Mouse (Mus musculus) kidney, postnatal 4 days (tissue): ENCODE results near the gene 9530053A07Rik.
A peak's percentile ranks its signal among the peaks of the same experiment; 100 is the strongest.

Experiments
- DNase-seq, 2 experiments: peaks; one replicate each; pipeline ENCODE4 v3.0.0; 2021; ENCODE audit warnings: mixed read lengths in 2 of 2

9530053A07Rik gene

DNA sequence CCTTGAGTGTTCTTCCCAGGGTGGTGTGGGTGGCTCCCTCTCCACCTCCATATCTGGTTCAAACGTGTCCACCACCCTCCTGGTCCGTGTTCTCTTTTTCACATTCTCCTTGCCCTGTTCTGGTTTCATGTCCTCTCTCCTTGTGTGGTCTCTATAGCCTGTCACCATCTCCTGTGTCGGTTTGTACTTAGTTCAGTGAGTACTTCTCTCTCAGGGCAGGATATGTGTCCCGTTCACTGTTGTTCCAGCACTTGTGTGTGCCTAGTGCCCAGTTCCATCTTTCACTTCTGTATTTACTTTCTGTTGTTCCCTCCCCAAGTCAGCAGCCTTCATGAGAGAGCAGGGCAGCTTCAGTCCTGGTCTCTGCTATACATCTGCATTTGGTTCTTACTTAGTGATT lies 46.1 kb downstream of the 9530053A07Rik start:
- DNase-seq = no peak

DNA sequence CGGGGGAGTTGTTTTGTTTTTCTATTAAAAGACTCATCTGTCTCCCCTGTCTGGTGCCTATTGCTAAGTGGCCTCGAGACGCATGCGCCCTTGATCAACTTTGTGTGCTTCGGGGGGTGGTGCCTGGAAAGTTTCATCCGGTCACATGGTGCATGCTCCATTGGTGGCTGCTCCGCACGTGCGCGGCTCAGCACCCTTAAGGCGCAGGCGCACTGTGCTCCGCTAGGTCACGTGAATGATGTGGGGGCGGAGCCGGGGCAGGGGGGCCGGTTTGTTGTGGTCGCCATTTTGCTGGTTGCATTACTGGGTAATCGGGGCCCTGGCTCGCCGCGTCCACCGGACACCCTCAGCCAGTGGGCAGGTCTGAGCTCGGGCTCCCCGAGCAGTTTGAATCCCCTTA lies 50.0 kb downstream of the 9530053A07Rik start, which contains the start of gene Dyrk1b:
TSS of gene Dyrk1b (plus strand) at position 242 of the 400 bp plus-strand sequence.
- peak; percentile 98 to 99 for DNase-seq

DNA sequence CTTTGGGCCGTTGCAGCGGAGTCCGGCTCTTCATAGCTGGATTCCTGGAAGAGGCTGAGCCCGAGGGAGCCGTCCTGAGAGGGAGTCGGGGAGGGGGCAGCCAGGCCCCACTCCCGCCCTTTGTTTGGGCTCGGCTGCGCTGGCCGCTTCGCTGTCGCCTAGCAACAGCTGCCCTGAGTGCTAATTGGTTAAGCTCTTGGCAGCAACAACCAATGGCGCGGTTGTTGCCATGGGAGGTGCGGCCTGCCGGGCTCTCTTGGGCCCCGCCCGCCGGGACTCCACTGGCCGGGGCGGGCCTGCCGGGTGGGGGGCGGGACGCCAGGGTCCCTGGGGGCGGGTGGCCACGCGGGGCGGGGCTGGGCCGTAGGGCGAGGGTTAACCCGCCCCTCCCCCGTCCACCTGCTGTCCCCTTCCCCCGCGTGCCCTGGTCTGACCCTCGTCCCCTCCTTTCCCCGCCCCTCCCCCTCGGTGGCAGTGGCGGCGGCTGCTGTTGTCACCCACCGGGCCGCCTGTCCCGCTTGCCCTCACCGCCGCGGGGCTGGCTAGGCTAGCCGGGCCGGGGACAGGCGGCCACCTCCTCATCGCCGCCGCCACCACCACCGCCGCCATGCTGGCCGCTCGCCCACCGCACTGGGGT lies 50.6 kb downstream of the 9530053A07Rik start:
- peak; percentile 94 to 97 for DNase-seq

DNA sequence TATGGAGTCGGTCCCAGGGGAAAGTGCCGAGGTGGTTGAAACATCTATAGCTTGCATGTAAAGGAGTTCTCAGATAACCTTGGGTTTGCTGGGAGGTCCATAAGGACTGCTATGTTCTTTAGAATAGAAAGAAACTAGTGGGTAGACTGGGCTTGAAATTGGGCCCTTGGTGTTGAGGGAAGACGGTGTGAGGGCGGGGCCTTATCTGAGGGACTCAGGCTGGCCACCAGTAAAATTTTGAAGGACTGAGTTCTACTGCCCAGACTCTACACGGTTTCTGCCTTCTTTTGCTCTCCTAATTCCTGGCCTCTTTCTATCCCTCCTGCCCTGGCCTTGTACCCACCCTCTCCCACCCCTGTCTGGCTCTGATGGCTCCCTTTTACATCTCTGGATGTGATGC lies 51.6 kb downstream of the 9530053A07Rik start:
- no peak for DNase-seq

DNA sequence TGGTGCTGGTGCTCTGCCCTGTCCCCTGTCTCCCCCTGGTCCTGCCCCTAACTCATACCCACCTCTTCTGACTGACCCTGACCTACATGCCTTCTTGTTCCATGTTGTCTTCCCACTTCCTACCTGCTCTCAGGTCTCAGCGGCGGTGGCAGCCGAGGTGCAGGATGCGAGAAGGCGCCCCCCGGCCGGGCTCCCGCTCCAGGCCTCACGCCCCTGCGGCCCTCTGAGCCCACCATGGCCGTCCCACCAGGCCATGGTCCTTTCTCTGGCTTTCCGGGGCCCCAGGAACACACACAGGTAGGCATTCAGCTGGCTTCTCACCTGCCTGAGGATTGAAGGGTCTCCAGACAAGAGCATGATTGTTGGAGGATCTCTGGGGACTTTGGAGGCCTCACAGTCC lies 52.1 kb downstream of the 9530053A07Rik start:
- no peak for DNase-seq

DNA sequence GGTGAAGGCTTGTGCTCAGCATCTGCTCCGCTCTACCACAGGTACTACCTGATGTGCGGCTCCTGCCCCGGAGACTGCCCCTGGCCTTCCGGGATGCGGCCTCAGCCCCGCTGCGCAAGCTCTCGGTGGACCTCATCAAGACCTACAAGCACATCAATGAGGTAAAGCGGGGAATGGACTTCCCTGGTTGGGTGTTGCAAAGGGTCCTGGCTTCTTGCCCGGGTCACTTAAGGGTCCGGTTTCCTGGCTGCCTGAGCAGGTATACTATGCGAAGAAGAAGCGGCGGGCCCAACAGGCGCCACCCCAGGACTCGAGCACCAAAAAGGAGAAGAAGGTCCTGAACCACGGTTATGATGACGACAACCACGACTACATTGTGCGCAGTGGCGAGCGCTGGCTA lies 53.1 kb downstream of the 9530053A07Rik start:
- DNase-seq = no peak

DNA sequence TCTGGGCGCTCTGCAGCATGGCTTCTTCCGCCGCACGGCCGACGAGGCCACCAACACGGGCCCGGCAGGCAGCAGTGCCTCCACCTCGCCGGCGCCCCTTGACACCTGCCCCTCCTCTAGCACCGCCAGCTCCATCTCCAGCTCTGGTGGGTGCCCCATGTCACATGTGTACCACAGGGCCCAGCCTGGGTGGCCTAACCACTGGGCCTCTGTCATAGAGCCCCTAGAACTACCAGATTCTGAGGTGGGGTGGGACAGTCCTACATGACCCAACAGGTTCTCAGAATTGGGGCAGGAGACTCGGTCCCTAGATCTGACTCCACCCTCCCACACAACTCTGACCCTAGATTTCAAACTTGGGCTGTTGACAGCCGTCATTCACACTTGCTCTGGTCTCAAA lies 56.6 kb downstream of the 9530053A07Rik start:
- no peak for DNase-seq

DNA sequence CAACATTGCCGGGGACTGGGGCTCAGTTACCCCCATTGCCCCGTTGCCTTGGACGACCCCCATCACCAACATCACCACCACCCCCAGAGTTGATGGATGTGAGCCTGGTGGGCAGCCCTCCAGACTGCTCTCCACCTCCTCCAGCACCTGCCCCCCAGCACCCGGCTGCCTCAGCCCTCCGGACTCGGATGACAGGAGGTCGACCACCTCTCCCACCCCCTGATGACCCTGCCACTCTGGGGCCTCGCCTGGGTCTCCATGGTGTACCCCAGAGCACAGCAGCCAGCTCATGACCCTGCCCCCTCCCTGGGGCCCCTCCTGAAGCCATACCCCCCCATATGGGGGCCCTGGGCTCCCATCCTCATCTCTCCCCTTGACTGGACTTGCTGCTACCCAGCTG lies 57.4 kb downstream of the 9530053A07Rik start:
- DNase-seq = no peak

DNA sequence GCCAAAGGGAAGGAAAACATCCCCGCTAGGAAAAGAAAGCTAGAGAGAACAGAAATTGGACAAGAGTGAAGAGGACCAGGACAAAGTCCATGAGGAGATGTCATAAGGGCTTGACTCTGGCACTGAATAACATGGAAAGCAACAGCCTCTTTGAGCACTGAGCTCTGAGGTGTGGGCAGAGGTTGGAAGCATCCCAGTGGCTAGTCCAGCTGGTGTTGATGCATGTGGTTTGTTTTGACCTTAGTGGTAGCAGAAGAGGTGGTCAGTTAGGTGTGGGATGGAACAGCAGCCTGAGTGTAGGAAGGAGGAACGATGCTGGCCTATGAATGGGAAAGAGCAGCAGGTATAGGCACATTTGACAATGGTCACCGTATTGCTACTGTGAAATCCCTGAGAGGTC lies 62.2 kb downstream of the 9530053A07Rik start:
- DNase-seq = no peak

DNA sequence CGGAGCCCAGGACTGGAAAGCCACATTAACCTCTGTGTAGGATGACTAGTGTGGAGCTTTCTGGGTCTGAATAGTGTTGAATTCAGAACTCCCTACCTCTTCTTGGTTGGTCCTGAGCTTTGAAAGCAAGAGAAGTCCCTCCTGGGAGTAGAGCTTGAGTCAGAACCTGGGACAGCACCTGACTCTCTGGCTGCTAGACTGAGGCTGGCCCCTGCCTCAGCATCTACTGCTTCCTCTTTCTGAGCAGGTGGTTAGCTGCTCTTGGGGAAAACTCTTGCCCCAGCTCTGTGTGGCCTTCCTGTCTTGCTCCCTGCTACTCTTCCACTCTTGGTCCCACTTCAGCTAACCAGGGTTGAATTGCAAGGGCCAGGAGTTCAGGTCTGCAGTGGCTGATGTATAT lies 62.6 kb downstream of the 9530053A07Rik start:
- DNase-seq = no peak

DNA sequence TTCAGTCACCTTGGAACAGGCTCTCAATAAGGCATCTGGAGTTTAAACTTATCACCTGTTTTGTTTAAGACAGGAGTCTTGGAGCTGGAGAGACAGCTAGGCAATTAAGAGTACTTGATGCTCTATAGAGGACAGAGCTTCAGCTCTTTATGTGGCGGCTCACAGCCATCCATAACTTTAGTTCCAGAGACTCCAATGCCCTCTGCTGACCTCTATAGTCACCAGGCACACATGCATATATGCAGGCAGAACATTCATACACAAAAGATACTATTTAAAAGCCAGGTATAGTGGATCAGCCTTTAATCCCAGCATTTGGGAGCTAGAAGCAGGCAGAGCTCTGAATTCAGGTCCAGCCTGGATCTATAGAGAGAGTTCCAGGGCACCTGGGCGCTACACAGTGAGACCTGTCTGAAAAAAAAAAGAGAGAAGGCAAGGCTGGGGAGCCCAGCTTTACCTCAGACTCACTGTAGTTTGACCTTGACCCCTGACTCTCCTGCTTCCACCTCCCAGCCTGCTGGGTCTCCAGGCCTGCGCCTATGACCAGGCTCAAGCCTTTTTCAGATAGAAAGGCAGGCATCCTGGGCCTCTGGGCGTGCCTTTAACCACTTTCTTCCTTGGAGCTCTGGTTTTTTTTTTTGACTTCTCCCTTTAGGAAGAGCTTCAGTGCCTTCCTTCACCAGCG lies 66.3 kb downstream of the 9530053A07Rik start:
- no peak for DNase-seq

DNA sequence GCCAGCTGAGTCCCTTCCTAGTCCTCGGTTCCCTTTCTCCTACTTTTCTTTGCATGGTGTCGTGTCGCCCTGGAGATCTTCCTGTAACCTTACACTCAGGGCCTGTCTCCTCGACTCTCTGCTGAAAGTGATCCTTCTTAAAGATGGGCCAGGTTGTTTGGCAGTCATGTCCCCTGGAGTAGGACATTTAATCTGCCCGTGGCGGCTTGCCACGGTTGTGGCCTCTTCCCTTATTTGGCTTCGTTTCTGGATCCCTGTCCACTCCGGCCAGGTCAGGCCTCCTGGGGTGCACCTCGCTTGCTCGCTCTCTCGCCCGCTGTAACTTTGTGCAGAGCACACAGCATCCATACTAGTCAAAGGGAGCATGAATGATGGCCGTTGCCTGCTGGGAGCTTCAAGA lies 67.3 kb downstream of the 9530053A07Rik start:
- DNase-seq = no peak

DNA sequence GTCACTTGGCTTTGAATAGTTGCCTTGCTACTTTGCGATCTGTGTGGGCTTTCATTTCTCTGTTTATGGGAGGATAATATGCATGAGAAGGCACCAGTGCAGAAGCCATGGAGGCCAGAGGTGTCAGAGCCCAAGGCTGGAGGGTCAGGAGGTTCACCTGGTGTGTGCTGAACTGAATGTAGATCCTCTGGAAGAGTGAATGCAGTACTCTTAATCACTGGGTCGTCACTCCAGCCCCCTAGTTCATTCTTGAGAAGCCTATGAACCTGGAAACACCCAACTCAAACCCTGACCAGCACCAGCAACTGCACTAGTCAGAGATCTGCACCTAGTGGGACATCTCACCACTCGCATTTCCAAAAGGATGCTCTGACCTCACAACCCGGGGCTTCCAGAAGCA lies 69.8 kb downstream of the 9530053A07Rik start:
- no peak for DNase-seq

DNA sequence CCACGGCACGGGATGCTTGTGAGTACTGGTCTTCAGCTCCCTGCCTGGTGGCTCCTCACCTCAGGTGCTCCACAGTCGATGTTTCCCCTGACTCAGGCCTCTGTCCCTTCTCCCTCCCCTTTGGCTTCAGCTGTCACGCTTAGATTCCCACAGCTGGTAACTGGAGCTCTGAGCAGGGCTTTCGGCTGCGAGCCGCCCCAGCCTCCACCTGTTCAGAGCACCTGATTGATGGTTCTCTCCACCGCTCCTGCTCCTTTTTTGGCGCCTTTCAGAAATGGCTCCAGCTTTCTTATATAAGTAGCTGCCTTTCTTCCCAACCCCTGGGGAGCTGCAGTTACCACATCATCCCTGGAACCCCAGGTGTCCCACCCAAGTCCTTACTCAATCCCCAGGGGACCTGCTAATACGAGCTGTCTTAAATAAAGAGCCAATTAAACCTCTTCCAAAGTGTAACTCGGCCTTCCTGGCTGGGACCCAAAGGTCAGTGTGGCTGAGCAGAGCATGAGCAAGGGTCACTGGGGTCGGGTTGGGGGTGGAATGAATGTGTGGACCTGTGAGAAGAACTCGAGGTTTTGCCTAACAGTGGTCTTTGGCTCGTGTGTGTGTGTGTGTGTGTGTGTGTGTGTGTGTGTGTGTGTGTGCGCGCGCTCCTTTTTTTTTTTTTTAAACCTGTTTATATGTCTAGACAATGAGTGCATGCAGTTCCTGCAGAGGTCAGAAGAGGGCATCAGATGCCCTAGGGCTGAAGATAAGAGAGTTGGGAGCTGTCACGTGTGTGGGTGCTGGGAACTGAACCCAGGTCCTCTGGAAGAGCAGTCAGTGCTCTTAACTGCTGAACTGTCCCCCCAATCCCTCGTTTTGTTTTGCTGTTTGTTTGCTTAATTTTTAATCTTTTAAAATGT lies 74.2 kb downstream of the 9530053A07Rik start:
- DNase-seq = peak; percentile 56 to 73

DNA sequence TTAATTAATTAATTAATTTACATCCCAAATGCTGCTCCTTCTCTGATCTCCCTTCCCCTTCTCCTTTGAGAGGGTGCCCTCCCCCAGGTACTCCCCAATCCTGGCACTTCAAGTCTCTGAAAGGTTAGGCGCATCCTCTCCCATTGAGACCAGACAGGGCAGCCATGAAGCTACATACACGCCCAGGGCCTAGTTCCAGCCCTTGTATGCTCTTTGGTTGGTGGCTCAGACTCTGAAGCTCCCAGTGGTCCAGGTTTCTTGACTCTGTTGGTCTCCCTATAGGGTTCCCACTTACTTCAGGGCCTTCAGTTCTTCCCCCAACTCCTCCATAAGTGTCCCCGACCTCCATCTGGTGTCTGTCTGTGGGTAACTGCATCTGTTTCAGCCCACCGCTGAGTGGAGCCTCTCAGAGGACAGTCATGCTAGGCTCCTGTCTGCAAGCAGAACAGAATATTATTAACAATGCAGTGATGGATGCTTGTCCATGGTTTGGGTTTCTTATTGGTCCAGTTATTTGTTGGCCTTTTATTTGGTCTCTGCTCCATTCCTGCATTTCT lies 76.9 kb downstream of the 9530053A07Rik start:
- DNase-seq = peak; percentile 59 to 63

DNA sequence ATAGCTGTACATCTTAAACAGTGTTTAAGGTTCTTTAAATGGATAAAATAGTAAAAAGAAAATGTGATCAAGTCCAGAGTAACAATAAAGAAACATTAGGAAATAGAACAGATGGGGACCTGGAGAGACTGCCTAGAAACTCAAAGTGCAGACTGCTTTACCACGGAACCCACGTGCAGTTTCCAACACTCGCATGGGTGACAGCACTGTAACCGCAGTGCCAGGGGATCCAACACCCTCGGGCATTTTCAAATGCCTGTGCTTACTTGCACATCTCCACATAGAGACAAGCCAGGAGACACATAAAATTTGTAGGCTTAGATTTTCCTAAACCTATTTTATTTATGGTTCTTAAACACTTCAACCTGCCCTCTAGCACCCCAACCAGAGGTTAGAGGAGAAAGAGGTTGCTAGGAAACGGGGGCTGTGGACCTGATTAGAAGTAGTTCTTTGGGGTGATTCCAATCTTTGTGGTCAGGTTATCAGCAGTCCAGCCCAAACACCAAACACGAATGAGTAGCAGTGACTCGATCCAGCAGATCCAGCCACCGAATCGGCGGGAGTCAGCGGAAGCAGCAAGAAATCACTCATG lies 79.2 kb downstream of the 9530053A07Rik start:
- no peak for DNase-seq

DNA sequence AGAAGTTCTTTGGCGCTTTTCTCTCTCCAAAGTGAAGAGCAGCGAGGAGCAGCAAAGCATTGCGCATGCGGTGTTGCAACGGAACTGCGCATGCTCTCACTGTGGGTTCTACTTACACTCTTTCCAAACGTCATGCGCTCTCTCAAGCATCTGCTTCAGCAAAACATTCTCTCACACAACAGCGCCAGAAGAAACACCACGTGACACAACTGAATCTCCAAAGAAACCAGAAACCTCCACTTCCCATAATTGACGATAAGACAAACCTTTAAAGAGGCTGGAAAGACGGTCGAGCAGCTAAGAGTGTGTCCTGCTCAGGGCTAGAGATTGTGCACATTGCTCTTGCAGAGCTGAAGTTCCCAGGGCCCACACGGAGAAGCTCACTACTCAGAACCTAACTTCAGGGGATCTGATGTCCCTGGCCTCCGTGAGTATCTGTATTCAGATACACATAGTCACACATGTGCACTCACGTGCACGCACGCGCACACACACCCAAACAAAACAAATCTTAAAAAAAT lies 79.8 kb downstream of the 9530053A07Rik start:
- peak; percentile 79 to 85 for DNase-seq

DNA sequence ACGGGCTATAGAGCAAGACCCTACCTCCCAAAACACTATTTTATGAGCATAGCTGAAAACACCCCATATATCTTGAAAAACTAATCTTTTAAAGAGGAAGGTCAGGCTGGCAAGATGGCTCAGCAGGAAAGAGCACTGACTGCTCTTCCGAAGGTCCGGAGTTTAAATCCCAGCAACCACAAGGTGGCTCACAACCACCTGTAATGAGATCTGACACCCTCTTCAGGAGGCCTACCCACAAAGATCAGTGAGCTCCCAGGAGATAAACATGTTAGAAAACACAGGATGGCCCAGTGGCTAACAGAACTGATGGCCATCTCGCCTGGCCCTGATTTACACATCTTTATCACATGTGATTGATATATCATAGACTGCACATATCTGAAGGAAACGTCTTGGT lies 81.5 kb downstream of the 9530053A07Rik start:
- DNase-seq = no peak

DNA sequence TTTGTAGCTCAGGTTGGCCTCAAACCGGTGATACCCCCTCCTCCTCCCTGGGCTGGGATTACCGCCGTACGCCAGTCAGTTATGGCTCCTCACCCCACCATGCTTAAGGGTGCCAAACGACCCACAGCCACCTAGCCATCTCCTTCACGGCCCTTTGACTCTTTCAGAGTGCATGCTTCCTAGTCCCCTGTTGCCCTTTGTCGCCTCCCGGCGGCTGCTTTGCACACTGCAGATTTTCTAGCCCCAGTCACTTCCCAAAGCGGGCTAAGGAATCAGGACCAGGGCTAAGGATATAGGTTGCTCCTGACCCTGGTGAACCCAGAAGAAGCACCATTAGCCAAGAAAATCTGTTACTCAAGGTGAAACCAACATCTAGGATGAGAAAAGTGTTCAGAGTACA lies 84.9 kb downstream of the 9530053A07Rik start:
- DNase-seq = peak; percentile 83 to 84
